Mouse (Mus musculus) gastrocnemius, postnatal 4 days (tissue): ENCODE data around the gene Wwc2. TPM values are rescaled to one million over a fixed set of nuclear protein-coding genes. Genes with fewer than 3 reads are reported as not detected.
A peak's percentile ranks its signal among the peaks of the same experiment; 100 is the strongest.

Experiments
- DNase-seq, 2 experiments: peaks; one replicate each; pipeline ENCODE4 v3.0.0; 2021 to 2022; ENCODE audit warnings: low spot score in 2 of 2, mixed read lengths in 2 of 2
- total RNA-seq, 2 experiments: library from RNA; stranded (reverse); gene quantifications; 2 replicates each; pipeline ENCODE4 v1.2.3; 2021

Gene Wwc2
- total RNA-seq, 2 experiments from 2014 or later, result 19.5 to 20.2 TPM

- DNase-seq, result no peak
Measured at GRCm38 (mm10) chr8:47907056-47907455, 83.7 kb downstream of the Wwc2 start.

GRCm38 (mm10) chr8:47906142-47906541 is 84.6 kb downstream of the Wwc2 start:
- DNase-seq, result no peak

DNA sequence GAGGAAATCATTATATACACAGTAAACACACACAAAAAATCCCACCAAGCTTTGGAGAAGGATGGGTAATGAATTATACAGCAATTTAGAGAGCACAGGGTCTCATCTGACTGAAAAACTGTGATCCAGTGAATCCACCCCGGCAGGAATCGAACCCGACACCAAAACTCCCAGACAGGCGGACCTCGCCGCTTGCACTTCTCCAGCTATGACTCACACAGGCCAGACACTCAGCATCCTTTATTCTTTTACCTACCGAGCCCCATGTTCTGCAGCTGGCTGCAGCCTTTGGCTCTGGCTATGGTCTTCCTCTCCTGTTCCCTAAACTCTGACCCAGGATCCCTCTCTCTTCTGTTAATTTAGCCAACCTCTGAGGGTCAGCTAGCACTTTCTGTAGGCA is 85.5 kb downstream of the Wwc2 start:
- DNase-seq, result no peak

DNA sequence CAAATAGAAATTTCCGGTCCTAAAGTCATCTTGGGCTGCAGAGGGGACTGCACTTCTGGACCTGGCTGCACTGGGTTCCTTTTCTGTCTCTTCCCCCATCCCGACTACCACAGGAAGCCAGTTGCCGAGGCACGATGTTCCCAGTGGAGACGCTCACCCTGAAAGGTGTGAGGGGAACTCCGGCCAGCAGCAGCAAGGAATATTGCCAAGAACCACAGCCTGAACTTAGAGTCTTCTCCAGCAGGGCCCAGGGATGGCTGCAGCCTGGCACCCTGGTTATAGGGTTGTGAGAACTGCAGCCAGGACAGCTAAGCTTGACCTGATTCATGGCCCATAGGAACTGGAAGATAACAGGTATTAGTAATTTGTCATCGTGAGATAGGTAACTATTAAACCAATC is 86.7 kb downstream of the Wwc2 start:
- no peak for DNase-seq

- no peak for DNase-seq
Measured at GRCm38 (mm10) chr8:47902704-47903103, 88.0 kb downstream of the Wwc2 start.

DNA sequence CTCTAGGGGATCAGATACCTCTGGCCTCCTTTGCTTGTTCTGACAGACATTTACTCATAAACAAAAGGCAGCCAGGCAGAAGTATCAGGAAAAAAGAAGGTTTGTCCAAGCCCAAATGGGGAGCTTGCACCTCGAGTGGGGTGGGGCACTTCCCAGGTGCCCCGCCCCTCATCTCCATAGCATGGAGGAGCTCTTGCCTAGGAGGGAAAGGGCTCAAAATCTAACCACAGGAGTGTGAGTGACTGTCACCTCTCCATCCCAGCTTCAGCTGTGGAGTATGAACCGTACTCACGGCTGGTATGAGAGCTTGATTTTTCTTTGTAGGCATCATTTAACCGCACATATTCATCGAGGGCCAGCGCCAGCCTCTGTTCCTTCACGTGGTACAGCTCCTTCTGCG is 90.4 kb downstream of the Wwc2 start:
- DNase-seq, result no peak

DNA sequence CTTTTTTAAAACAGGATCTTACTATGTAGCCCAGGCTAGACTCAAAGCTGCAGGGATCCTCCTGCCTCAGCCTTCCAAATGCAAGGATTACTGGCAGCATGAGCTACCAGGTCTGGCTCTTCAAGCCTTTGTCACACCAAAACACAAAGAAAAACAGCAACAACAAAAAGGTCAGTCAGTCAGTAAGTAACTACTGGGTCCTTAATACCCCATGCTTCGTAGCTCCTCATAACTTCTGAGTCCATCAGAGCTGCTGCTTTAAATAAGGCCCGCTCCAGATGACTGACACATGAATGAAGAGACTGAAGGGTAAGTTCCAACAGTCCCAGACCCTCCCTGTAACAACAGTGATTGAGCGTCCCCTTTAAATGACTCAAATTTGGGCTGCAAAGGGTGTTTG is 90.8 kb downstream of the Wwc2 start:
- DNase-seq, result no peak

DNA sequence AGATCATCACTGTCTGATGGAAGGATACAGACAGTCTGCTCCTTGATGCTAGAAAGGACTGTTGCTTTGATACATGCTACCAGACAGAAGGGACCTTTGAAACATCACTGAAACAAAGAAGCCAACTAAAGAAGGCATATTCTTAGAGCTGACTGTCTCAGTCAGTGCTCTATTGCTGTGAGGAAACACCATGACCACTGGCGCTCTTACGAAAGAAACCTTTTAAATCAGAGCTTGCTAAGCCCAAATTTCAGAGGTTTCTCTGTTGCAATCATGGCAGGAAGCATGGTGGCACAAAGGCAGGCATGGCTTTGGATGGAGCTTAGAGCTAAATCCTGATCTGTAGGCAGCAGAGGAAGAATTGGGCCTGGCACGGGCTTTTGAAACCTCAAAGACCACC is 98.3 kb downstream of the Wwc2 start:
- DNase-seq, result no peak

- no peak for DNase-seq
Measured at GRCm38 (mm10) chr8:47891641-47892040, 99.1 kb downstream of the Wwc2 start.

- DNase-seq, result no peak
Measured at GRCm38 (mm10) chr8:47890814-47891210, 99.9 kb downstream of the Wwc2 start.

GRCm38 (mm10) chr8:47889936-47890813 is 100.5 kb downstream of the Wwc2 start:
- DNase-seq, result no peak

- no peak for DNase-seq
Measured at GRCm38 (mm10) chr8:47888841-47889570, 101.7 kb downstream of the Wwc2 start.

DNA sequence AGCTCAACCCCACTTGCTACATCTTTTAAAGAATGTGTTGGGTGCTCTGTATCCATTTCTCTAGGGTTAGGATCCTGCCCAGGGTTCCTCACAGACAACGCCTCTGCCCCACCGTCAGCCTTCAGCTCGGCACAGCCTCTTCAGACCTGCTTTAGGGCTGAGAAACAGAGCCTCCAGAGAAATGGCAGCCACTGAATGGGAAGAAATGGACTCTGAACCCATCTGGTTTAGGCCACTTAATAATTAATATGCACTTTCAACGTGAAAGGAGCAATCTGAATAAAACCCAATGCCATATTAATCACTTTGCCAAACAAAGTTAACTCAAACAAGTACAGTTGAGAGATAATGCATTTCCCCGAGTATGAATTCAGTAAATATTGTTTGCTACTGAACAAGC is 106.4 kb downstream of the Wwc2 start:
- DNase-seq, result no peak

DNA sequence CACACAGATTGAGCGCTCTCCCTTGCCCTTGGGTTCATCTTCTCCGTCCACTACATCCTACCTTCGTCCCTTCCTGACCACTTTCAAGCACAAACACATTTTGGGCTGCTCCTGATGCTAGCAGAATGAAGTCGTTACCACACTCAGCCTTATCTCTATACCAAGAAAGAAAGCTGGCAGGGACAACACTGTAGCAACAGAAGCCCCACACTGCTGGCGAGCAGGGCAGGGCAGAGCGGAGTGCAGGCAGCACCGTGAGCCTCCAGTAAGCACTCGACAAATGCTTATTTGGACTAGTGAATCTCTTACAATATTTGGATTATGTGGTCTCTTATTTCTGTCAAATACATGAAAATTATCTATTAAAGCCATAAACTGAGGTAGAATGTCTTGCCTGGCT is 107.0 kb downstream of the Wwc2 start:
- no peak for DNase-seq

DNA sequence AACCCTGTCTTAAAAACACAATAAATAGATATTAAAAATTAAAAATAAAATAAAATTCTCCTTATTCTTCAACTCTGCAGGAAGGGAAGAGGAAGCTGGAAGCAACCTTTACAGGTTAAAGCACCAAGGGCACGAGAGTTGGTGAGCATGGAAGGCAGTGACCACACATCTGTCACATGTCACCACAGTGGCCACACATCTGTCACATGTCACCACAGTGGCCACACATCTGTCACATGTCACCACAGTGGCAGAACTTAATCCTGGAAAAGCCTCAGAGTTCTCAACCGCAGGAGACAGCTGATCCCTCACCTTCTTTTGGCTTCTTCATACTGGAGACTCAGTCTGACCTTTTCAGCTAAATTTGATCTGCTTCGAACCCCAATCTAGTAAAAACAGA is 112.2 kb downstream of the Wwc2 start:
- no peak for DNase-seq

- DNase-seq, result no peak
Measured at GRCm38 (mm10) chr8:47875865-47876264, 114.9 kb downstream of the Wwc2 start.

DNA sequence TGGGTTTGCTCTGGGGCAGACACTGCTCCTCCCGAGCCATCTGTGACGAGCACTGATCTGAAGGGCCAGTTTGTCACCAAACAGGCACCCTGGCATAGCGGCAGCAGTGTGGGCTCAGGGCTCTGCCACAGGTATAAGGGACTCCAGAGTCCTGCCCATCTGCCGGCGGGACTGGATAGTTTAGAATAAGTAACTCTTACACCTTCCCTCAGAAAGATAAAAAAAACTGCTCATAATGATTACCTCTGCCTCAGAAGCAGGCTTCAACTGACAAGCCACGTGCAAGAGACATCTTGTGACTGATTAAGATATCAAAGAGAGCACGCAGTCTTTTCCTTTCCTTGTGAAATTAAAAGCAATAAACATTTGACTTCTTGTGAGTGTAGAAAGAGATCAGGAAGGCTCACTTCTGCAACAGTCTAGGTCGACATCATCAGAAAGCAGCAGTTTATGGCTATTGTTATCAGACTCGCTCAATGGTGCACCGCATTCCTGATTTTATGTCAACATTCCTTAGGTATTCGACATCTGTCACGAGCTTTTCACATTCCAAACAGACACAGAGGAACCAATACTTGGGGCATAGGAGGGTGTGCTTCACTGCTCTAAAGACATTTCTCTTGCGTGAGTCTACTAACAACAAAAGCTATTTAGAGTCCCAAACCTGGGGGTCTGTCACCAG is 116.1 kb downstream of the Wwc2 start:
- no peak for DNase-seq

DNA sequence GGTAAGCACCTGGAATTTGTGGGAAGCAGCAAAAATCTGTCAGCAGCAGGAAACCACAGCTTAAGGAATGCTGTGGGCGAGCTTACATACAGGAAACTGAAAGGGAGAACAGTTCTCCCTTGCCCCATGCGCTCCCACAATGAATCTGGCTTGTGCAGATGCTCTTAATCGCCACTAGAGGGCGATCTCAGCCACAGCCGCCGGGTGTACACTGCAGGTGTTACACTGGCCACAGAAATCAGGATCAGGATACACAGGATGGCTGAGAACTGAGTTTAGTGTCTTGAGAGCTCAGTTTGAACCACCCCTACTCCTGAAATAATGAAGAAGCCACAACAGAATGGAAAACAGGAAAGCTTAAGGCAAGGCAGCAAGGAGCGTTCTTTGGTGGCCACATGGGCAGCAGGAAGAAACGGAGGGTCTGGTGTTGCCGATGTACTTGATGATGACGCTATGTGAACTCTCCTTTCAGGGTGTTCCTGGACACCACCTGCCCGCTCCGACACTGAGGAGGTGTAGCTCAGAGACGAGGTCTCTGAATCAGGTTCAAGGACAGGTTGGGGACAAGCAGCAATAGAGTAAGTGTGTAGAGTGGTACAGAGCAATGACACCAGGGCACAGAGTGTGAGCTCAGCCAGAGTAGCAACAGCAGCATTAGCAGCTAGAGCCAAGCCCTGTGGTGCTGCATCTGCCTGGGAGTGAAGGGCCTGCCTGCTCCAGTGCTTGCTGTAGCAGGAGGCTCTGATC is 118.2 kb downstream of the Wwc2 start:
- DNase-seq, result no peak

GRCm38 (mm10) chr8:47867067-47867466 is 123.7 kb downstream of the Wwc2 start:
- peak; percentile 75 to 80 for DNase-seq

- DNase-seq, result no peak
Measured at GRCm38 (mm10) chr8:47866568-47866967, 124.2 kb downstream of the Wwc2 start.

- no peak for DNase-seq
Measured at GRCm38 (mm10) chr8:47859259-47859658, 131.5 kb downstream of the Wwc2 start.
